Mouse (Mus musculus) cerebellum, postnatal 14 days (tissue): Measurements from ENCODE around the gene Cnot3.
A peak's percentile ranks its signal among the peaks of the same experiment; 100 is the strongest.
"Not testable (repeated sequence)": the region's sequence is repeated elsewhere in the genome, so short reads cannot be mapped to it uniquely, and the experiment has no call there.

Experiments used
- DNase-seq, 2 experiments: peaks; one replicate each; pipeline ENCODE4 v3.0.0; 2021; ENCODE audit warnings: mixed read lengths in 2 of 2

Cnot3 gene

DNA sequence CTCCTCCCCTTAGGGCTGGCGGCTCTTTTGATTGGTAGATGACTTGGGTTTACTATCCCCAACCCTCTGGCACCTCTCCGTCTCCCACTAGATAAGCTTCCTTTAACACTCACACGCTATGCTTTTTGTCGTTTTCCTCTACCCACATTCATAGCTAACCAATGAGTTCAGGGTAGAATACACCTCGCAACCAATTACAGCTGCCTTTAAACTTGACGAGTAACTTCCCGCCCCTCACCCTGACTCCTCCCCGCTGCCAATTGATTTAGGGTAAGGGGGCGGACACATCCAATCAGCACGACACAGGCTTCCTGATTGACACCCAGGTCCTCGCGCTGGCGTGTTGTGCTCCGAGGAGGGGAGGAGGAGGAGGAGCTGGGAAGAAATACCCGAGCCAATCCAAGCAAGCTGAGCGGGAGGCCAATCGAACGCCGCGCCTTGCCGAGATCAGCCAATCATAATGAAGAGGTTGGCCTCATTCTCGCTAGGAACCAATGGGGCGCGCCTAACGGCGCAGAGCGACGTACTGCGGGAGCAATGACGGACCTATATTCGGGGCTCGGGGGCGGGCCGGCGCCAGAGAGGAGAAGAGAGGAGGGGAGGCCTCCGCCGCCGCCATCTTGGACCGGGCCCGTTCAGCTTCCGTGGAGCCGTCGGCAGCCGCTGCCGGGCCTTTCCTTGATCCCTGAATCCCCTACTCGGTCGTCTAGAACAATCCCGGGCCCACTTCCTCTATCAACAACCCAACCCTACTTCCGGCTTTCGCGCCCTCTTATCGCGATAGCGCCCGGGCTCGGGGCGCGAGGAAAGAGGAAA lies at the start of gene Cnot3:
Gene Cnot3 (plus strand): TSS at position 597 of the 816 bp plus-strand sequence.
- DNase-seq = peak; percentile 98

DNA sequence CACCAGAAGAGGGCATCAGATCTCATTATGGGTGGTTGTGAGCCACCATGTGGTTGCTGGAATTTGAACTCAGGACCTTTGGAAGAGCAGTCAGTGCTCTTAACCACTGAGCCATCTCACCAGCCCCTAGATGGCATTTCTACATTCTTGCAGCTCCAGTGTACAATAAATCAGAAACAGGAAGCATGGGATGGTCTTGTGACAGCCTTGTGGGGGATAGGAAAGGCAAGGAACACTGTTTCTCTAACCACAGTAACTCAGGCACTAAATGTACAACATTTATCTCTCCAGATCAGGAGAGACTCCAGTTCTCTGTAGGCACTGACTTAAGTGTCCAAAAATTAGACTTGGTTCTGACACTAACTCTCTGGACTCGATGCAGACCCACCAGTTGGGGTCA lies 47.3 kb upstream of the Cnot3 start:
- not testable (repeated sequence) for DNase-seq

DNA sequence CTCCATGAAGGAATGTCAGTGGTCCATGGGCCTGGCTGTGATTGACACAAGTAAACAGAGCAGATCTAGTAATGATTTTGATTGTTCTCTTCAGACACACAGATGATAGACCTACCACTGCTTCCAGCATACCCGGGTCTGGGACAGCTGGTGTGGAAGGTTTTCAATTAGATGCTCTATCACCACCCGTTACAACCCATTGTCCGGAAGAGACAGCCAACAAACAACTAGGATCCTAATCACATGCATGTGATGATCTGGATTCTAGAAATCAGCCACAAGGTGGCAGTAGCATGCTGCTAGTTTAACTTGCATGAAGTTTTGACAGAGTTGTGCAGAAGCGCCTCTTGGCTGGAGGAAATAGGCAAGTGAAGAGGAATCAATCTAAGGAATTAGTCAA lies 43.9 kb upstream of the Cnot3 start:
- DNase-seq = peak; percentile 73 to 80

DNA sequence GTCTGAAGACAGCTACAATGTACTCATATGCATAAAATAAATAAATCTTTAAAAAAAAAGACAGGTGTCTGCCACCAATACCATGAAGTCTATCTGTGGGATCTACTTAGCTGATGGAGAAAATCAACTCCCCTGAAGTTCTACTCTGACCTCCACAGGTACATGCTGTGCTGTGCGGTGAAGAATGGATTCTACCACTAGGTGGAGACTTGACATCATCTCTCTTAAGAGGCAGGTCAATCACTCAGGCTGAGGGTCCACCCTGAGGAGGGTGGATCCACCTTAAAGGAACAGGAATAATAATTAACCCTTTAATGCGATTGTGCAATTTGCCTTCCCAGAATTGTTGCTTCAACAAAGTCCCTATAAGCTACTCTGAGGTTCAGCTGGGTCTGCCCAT lies 38.3 kb upstream of the Cnot3 start:
- DNase-seq = peak in 1 of 2 experiments; percentile 43

DNA sequence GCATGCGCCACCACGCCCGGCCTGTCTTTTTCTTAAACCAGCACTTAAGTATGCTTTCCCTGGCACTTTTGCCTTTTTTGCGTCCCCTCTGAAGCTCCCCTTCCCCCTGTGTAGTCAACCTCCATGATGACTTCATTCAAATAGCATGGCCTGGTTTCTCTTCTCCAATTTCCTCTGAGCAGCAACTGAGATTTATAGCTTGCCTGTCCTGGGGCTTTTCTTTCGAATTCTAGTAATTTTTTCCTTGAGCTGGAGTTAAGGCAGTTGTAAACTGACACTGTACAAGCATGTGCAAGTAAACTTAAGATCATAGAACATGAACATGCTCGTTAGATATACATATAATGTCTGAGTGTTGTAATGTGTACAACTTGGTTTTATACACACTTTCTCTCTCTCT lies 37.7 kb upstream of the Cnot3 start:
- no peak for DNase-seq

DNA sequence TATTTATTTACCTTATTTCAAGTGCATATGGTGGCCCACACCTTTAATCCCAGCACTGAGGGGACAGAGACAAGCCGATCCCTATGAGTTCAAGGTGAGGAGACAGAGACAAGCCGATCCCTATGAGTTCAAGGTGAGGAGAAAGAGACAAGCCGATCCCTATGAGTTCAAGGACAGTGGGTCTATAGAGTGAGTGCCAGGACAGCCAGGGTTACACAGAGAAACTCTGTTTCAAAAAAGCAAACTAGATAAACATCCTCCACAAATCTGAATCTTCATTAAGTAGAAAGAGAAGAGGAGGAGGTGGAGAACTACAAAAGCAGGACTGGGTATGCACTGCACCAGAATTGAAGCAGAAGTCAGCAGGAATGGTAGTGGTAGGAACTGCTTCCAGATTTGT lies 36.4 kb upstream of the Cnot3 start:
- no peak for DNase-seq

DNA sequence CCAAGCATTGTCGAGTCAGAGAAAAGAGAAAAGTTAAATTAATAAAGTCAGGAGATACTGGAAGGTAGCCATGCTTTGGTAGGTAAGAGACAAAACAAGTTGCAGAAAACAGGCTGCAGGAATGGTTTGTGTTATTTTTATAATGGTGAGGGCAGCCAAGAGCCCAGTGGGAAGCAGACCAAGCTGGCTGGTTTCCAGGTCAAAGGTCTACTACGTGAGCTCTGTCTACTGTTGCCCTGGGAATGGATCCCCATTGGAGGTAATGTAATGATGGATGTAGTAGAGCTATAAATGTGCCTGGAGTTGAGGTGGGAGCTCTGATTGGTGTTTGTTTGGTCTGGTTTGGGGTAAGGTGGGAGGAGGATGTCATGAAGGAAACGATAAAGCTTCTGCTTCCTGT lies 36.0 kb upstream of the Cnot3 start:
- DNase-seq = peak in 1 of 2 experiments; percentile 25

DNA sequence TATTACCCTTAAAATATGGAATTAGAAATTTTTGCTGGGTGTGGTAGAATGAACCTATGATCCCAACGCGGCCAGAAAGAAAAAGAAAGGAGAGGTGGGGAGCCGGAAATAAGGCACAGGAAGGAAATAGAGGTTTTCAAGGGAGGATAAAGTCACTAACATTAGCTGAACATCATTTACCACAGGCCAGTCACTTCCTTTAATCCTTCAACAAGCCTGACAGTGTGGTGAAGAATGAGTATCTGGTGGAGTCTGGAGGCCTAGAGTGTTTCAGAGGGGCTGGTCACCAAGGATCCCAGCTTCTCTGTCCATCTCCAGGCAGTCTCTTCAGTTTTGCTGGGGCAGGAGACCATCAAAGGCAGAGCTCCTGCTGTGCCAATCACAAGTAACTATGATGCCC lies 34.6 kb upstream of the Cnot3 start:
- no peak for DNase-seq

DNA sequence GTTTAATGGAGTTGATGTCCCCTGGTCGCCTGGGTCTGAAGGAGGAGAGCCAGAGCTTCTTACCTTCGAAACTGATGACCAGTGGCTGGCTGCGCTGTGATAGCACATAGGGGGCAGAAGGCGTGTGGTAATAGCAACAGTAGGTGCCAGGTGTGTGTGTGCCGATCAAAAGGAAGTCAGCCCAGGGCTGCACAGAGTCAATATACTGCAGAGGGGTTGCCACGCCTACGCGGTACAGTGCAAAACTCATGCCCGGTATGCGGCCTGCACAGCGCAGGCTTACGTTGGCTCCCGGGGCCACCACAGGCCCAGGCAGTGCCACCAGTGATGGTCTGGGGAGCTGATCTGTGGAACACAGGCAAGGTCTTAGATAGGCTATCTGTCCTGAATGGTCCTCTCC lies 34.1 kb upstream of the Cnot3 start:
- DNase-seq = no peak

DNA sequence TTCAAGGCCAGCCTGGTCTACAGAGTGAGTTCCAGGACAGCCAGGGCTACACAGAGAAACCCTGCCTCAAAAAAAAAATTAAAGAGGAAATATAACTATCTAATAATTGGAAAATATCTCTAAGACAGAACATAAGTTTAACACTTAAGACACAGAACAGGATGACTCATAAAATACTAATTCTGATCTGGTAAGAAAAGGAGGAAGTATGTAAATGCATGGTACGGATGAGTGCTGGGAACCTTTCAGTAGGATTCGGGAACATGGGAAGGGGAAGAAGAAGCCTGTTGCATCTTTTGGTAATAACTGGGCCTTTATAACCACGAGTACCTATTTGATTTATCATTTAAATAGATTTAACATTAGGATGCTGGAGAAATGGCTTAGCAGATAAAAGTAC lies 31.0 kb upstream of the Cnot3 start:
- DNase-seq = no peak

DNA sequence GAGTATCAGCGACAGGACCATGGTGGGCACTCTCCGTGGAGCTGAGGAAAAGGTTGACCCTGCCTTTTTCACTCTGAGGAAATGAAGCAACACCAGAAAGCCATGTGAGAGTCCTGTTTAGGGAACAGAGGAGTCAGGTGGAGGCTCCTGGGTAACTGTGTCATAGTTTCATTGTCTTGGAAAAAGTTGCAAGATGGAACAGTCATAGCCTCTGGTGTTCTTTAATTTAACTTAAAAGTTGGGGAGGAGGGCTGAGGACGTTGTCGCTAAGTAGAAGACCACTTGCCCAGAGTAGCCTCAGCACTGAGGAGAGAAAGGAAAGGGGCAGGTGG lies 29.0 kb upstream of the Cnot3 start, which contains the start of gene Oscar:
Gene Oscar (minus strand): TSS at position 101 of the 332 bp plus-strand sequence.
- DNase-seq = no peak

DNA sequence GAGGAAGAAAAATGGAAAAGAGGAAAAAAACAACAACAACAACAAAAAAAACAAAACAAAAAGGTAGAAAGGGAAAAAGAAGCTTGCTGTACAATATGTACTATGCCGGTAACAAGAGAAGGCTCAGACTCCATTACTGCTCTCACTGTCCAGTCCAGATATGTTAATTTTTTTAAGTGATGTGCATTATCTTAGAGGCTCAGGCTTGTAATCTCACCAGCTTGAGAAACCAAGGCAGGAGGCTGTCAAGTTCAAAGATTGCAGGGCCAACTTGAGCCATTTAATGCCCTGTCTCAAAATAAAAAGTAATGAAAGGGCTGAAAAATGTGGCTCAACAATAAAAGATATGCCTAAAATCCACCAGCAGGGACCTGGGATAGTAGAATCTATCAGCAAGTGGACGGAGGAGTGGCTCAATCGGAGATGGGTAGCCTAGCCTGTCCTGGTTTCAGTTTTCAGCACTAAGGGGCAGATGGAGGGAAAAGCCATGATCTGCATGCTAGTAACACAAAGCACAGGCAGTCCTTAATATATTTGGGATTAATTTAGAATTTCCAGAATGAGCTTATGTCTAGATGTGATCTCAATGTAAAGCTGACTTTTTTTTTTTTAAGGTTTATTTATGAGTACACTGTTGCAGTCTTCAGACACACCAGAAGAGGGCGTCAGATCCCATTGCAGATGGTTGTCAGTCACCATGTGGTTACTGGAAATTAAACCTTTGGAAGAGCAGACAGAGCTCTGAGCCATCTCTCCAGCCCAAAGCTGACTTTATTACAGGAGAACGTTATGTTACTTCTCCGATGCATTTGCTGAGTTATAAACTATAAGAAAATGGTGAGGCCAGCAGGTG lies 28.5 kb upstream of the Cnot3 start:
- DNase-seq = peak; percentile 27 to 77

DNA sequence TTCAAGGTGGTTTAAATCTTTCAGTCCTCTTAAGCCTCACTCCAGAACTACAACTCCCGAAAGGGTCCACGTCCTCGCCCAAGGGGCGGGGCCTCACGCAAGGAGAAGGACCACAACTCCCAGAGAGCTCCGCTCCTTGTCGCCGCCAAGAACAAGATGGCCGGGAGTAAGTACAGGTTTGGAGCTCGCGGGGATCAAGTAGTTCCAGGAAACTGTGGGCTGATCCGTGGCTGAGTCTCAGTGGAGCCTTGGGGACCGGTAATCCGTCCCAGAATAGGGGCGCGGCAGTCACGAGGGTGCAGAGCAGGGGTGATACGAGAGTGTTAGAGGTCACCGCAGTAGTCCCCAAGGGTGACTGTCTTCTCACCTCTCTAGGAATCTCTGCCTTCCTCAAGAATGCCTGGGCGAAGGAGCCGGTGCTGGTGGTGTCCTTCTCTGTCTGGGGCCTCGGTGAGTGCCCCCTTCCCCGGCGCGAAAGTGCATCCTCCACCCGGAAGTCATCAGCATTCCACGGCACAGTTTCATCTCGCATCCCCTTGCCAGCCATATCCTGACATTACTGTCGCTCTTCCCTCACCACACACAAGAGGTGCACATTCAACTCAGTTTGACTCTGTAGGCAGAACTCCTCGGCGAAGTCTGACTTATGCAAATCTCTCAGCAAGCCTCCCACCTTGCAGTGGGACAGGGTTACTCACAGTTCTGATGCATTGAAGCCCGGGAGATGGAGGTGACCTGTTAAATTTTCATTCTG lies 27.6 kb upstream of the Cnot3 start, which contains the start of gene Ndufa3:
Gene Ndufa3 (plus strand): TSS at position 132 of the 754 bp plus-strand sequence.
- peak; percentile 91 to 92 for DNase-seq

DNA sequence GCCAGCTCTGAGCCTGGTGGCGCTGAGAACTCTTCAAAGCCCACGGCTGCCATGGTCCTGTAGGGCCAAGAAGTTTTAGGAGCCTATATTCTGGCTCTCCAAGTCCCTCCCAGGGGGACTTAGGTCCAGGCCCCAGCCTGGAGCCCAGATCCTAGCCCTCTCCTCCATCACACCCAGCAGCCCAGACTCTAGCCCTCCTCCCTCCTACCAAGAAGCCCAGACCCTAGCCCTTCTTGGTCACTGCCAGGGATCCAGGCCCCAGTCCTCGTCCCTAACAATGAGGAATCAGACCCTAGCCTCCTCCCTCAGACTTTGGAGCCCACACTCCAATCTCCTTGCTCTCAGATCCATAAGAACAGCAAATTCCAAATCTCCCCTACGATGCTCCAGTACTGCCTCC lies 16.0 kb upstream of the Cnot3 start:
- DNase-seq = no peak

DNA sequence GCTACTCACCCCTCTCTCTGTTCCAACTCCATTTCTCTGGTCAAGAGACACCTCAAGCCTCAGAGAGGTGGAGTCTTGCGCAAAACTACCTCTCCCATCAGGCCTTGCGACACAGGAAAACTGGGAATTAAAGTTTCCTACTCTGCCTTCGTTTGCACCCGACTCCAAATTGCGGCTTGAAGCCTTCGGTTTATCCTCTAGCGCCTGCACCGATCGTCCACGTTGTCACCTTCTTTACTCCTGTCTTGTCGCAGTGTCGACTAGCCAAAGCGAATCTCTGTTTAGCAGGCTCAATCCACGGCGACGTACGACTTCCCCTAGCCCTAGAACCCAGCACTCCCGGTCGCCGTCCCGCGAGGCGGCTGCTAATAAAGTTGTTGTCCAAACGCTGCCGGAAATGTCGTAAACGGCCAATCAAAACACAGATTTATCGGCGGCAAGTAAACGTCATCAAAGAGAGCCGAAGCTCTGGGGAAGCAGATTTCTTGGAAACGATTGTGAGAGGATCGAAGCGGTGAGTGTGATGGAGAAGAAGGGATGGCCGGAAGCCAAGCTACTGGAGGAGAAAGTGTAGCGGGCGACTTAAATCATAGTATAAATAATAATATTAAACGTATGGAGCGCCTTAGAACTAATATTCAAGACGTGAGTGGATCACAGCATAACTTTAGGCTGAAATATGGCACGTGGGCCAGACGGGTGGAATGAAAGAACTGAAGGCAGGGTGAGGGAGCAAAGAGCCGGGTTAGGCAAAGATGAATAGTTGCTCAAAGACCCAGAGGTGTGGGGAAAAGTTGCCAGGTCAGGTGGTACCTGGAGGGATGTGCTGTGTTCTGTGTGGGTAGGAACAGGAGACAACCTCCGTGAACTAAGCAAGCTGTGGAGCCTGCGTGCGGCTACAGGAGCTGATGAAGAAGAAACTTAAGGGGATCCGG lies 15.3 kb upstream of the Cnot3 start, which contains the start of the genes Tfpt and Prpf31:
Gene Tfpt (minus strand): TSS at position 387 of the 935 bp plus-strand sequence.
Gene Prpf31 (plus strand): TSS at position 443 of the 935 bp plus-strand sequence.
- peak; percentile 91 to 95 for DNase-seq

DNA sequence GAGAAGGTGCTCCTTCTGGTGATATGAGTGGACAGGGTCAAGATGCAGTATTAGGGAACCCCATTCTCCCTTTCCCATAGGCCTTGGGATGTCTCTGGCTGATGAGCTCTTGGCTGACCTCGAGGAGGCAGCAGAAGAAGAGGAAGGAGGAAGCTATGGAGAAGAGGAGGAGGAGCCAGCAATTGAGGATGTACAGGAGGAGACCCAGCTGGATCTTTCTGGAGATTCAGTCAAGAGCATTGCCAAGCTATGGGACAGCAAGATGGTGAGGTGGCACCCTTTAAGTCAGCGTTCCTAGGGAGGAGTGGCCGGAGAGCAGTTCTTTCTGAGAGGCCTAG lies 14.6 kb upstream of the Cnot3 start:
- no peak for DNase-seq

DNA sequence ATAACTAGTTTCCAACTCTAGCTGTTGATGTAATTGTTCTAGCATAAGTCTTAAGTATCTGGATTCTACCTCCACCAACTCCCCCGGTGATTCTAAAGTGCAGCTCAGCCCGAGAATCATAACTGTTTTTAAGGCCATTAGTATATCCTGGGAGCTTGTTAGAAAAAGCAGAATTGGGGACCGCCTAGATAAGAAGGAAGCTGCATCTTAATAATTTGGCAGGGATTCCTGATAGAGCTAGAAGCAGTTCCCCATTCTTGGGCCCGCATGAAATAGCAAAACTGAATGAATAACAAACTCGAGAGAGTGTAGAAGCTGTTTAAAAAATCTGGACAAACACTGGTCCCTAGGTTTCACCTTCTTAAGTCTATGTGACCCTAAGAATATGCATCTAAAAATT lies 1.7 kb upstream of the Cnot3 start:
- no peak for DNase-seq

DNA sequence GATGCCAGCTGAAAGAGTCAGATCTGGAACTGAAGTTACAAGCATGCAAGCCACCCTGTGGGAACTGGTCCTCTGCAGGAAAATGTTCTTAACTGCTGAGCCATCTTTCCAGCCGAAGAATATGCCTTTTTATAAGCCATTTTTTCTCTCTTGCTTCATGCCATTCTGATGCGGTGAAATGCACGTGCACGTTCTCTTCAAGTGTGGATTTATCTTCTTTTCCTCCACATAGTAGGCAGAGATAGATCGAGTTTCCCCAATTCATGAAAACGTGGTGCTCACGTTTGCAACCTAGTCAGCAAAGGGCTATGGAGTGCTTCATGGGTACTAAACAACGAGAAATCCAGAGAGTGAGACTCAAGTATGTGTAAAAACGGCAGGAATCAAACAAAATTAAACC lies 1.2 kb upstream of the Cnot3 start:
- no peak for DNase-seq

DNA sequence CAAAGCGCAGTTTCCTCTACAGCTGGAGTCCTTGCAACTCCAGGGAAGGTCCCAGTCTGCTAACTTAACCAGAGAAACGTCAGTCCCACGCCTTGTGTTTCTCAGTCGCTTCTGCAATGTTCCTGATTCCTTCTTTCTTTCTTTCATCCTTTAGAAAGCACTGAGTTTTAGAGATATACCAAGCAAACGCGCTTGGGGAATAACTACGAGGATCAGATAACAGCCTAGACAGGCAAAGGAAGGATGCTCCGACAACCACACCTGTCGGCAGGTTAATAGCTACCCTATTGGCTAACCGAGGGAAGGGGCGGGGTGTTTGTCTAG lies 758 bp upstream of the Cnot3 start:
- peak in 1 of 2 experiments; percentile 97 for DNase-seq

DNA sequence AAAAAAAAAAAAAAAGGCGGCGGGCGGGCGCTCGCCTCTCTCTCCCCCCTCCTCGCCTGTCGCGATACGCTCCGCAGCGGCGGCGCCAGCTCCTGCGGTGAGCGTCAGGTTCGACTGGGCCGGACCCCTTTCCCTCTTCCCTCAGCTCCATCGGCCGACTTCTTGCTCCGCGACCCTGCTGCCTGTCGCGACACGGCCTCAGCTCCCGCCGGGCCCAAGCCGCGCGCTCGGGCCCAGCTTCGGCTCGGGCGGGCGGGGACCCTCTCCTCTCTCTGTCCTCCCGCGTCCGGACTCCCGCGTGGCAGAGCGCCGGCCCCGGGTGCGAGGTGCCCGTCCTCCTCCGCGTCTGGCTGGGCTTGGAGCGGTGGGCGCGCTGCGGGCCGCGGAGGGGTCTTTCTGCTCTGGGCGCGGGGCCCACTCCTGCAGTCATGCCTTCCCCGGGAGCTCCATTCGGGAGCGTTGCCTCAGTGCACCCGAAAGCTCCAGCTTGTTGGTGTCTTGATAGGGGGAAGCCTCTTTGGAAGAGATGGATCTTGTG lies 489 bp downstream of the Cnot3 start:
- no peak for DNase-seq

DNA sequence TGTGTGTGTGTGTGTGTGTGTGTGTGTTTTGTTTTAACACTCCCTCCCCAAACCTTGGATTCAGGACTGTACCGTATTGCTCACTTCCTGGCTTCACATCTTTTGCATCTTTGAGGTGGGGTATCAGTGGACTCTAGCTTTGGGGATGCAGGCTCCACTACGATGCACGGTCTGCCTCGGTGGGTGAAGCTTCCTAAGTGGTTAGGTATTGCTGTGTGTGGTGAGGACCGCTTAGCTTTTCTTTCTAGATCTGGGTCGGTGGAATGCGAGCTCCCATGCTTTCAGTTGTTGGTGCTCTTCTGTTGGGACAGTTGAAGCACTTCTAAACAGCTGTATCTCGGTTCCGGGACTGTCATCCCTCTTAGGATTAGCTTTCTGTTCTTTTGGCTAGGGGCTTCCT lies 1.1 kb downstream of the Cnot3 start:
- no peak for DNase-seq

DNA sequence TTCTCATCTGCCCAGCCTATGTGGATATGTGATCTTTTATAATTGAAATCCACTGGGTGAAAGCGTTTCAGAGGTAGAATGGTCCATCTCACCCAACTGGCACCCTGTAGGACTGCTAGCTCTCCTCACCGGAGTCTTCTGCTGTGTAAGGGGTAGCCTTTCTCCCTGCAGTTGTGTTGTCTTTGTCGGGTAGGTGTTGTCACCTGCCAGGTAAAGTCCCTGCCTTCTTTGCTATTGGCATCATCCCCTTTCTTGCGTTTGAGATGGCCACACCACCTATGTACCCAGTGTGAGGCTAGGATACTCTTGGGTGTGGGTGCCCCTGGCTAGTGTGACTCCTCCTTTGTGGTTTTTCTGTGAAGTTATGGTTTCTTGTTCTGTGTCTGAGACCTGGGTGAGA lies 1.6 kb downstream of the Cnot3 start:
- DNase-seq = no peak
